Mouse (Mus musculus) CH12F3 (cell line): ENCODE results near the gene Ankrd13c.

Experiments
- in situ Hi-C: fragments of 300-500 bp; cut with MboI; formaldehyde crosslinking; loops from 2 replicates; pipeline ENCODE4 v1.14.3; 2020; ENCODE audit warnings: low sequenced_read_pairs

Gene Ankrd13c

GRCm38 (mm10) chr3:157947383-157948280 lies 593 bp downstream of the Ankrd13c start:
- in situ Hi-C loops = no loop called here

- in situ Hi-C loops = no loop called here
These were observed 5.7 kb downstream of the Ankrd13c start for GRCm38 (mm10) chr3:157952716-157953115.

- in situ Hi-C loops = no loop called here
These were observed 8.4 kb downstream of the Ankrd13c start for GRCm38 (mm10) chr3:157955466-157955865.

- in situ Hi-C loops = no loop called here
These were observed 9.2 kb downstream of the Ankrd13c start for GRCm38 (mm10) chr3:157956201-157956600.

- in situ Hi-C loops = no loop called here
These were observed 10.3 kb downstream of the Ankrd13c start for GRCm38 (mm10) chr3:157957320-157957719.

- in situ Hi-C loops = no loop called here
These were observed 24.1 kb downstream of the Ankrd13c start for GRCm38 (mm10) chr3:157971151-157971550.

- in situ Hi-C loops = no loop called here
These were observed 26.2 kb downstream of the Ankrd13c start for GRCm38 (mm10) chr3:157973236-157973635.

GRCm38 (mm10) chr3:157979619-157980018 lies 32.6 kb downstream of the Ankrd13c start:
- in situ Hi-C loops = no loop called here

GRCm38 (mm10) chr3:157993322-157993721 lies 46.3 kb downstream of the Ankrd13c start:
- in situ Hi-C loops = no loop called here

GRCm38 (mm10) chr3:157995726-157996125 lies 48.7 kb downstream of the Ankrd13c start:
- in situ Hi-C loops = no loop called here

- in situ Hi-C loops = no loop called here
These were observed 51.8 kb downstream of the Ankrd13c start for GRCm38 (mm10) chr3:157998742-157999369.

- in situ Hi-C loops = no loop called here
These were observed 61.6 kb downstream of the Ankrd13c start for GRCm38 (mm10) chr3:158008647-158009046.

GRCm38 (mm10) chr3:158009762-158010320 lies 62.8 kb downstream of the Ankrd13c start:
- in situ Hi-C loops = no loop called here

GRCm38 (mm10) chr3:158031371-158031925 lies 84.4 kb downstream of the Ankrd13c start:
- in situ Hi-C loops = no loop called here

- in situ Hi-C loops = no loop called here
These were observed 85.1 kb downstream of the Ankrd13c start for GRCm38 (mm10) chr3:158032106-158032505.

- in situ Hi-C loops = no loop called here
These were observed 88.8 kb downstream of the Ankrd13c start for GRCm38 (mm10) chr3:158035866-158036265.

GRCm38 (mm10) chr3:158036329-158036988 lies 89.4 kb downstream of the Ankrd13c start, which contains the start of the genes Srsf11 and Lrrc40:
Gene Srsf11, minus strand, starts transcription at chr3:158036639.
Gene Lrrc40, plus strand, starts transcription at chr3:158036662.
- in situ Hi-C loops = no loop called here

- in situ Hi-C loops = no loop called here
These were observed 91.1 kb downstream of the Ankrd13c start for GRCm38 (mm10) chr3:158038106-158038505.

- in situ Hi-C loops = no loop called here
These were observed 93.7 kb downstream of the Ankrd13c start for GRCm38 (mm10) chr3:158040755-158041154.

GRCm38 (mm10) chr3:158049508-158049907 lies 102.5 kb downstream of the Ankrd13c start:
- in situ Hi-C loops = no loop called here
